Mouse (Mus musculus): ENCODE measurements around the gene Prpf8. TPM values are rescaled to one million over a fixed set of nuclear protein-coding genes. Genes with fewer than 3 reads are reported as not detected.

Prpf8 gene
- polyA plus RNA-seq (2016; fragmentation: Nextera tagmentation; extraction: Ambion mirVana) = 77.5 and 78.7 TPM in 2 replicates

- H3K36me3 ChIP-seq (replicated peaks) = peaks cover 43% of the 10 kb centered on the region
- under 1% methylated on average over 52 of the region's 52 CpGs for WGBS
- peak; percentile 95 for DNase-seq (ENCODE audit: extremely low spot score, low spot score)
- H3K27ac ChIP-seq = peak within 1 kb of the TSS; percentile 97
- no peaks in the 10 kb centered on the region for H3K9me3 ChIP-seq
- H3K4me3 ChIP-seq = peak within 1 kb of the TSS; percentile 91
- 0 out of 2 replicates have a peak, but pooled peaks cover 4% of the 10 kb centered on the region for H3K27me3 ChIP-seq (ENCODE audit: poor library complexity, severe bottlenecking)
- H3K4me1 ChIP-seq = peaks cover 18% of the 10 kb centered on the region
These were observed at the start of gene Prpf8 for GRCm38 (mm10) chr11:75486601-75487285. Prpf8 (plus strand) TSS chr11:75486816.

GRCm38 (mm10) chr11:75438194-75438593, 48.4 kb upstream of the Prpf8 start:
- WGBS = 84% methylated on average over 13 of the region's 13 CpGs
- Histone ChIP-seq H3K4me1 (peaks cover 5% of the 10 kb centered on the region; the same call in 1 of the 2 replicates), H3K36me3 (replicated peaks) (peaks cover 10% of the 10 kb centered on the region), H3K27ac (no peak overlapping the region), H3K9me3 (peaks cover 4% of the 10 kb centered on the region; the same call in 1 of the 2 replicates), H3K4me3 (no peak overlapping the region), H3K27me3 (ENCODE audit: poor library complexity, severe bottlenecking) (no peaks in the 10 kb centered on the region)
- no peak for DNase-seq (ENCODE audit: extremely low spot score, low spot score)

GRCm38 (mm10) chr11:75438804-75439203, 47.8 kb upstream of the Prpf8 start:
- Histone ChIP-seq H3K9me3 (peaks cover 4% of the 10 kb centered on the region; the same call in 1 of the 2 replicates), H3K4me3 (no peak overlapping the region), H3K27ac (no peak overlapping the region), H3K4me1 (peaks cover 10% of the 10 kb centered on the region), H3K36me3 (replicated peaks) (peaks cover 10% of the 10 kb centered on the region), H3K27me3 (ENCODE audit: poor library complexity, severe bottlenecking) (no peaks in the 10 kb centered on the region)
- DNase-seq (ENCODE audit: extremely low spot score, low spot score) = no peak
- 97% methylated on average over 3 of the region's 3 CpGs for WGBS

- Histone ChIP-seq H3K9me3 (peaks cover under 1% of the 10 kb centered on the region; the same call in 1 of the 2 replicates), H3K27ac (no peak within 1 kb of the TSS), H3K4me1 (peaks cover 16% of the 10 kb centered on the region), H3K27me3 (ENCODE audit: poor library complexity, severe bottlenecking) (no peaks in the 10 kb centered on the region), H3K4me3 (no peak within 1 kb of the TSS), H3K36me3 (replicated peaks) (peaks cover 12% of the 10 kb centered on the region)
- 92% methylated on average over 6 of the region's 6 CpGs for WGBS
- DNase-seq (ENCODE audit: extremely low spot score, low spot score) = no peak
These were observed 47.3 kb upstream of the Prpf8 start, which contains the start of gene Serpinf2 for GRCm38 (mm10) chr11:75439363-75439762. Serpinf2 (minus strand) TSS chr11:75439591.

GRCm38 (mm10) chr11:75439951-75440350, 46.7 kb upstream of the Prpf8 start:
- Histone ChIP-seq H3K36me3 (replicated peaks) (peaks cover 17% of the 10 kb centered on the region), H3K4me1 (peaks cover 17% of the 10 kb centered on the region), H3K9me3 (no peaks in the 10 kb centered on the region), H3K4me3 (no peak overlapping the region), H3K27ac (no peak overlapping the region), H3K27me3 (ENCODE audit: poor library complexity, severe bottlenecking) (no peaks in the 10 kb centered on the region)
- DNase-seq (ENCODE audit: extremely low spot score, low spot score) = no peak
- WGBS = 77% methylated on average over 3 of the region's 3 CpGs

- Histone ChIP-seq H3K36me3 (replicated peaks) (peaks cover 20% of the 10 kb centered on the region), H3K27ac (no peak overlapping the region), H3K4me3 (no peak overlapping the region), H3K27me3 (ENCODE audit: poor library complexity, severe bottlenecking) (no peaks in the 10 kb centered on the region), H3K9me3 (no peaks in the 10 kb centered on the region), H3K4me1 (peaks cover 17% of the 10 kb centered on the region)
- 91% methylated on average over 7 of the region's 7 CpGs for WGBS
- DNase-seq (ENCODE audit: extremely low spot score, low spot score) = no peak
These were observed 45.6 kb upstream of the Prpf8 start for GRCm38 (mm10) chr11:75441034-75441433.

- Histone ChIP-seq H3K4me3 (no peak overlapping the region), H3K27ac (no peak overlapping the region), H3K4me1 (peaks cover 17% of the 10 kb centered on the region), H3K36me3 (replicated peaks) (peaks cover 20% of the 10 kb centered on the region), H3K9me3 (no peaks in the 10 kb centered on the region), H3K27me3 (ENCODE audit: poor library complexity, severe bottlenecking) (no peaks in the 10 kb centered on the region)
- no peak for DNase-seq (ENCODE audit: extremely low spot score, low spot score)
- WGBS = 91% methylated on average over 16 of the region's 16 CpGs
These were observed 45.0 kb upstream of the Prpf8 start for GRCm38 (mm10) chr11:75441601-75442000.

GRCm38 (mm10) chr11:75443711-75444110, 42.9 kb upstream of the Prpf8 start:
- Histone ChIP-seq H3K9me3 (no peaks in the 10 kb centered on the region), H3K36me3 (replicated peaks) (peaks cover 37% of the 10 kb centered on the region), H3K4me3 (no peak overlapping the region), H3K4me1 (peaks cover 17% of the 10 kb centered on the region), H3K27me3 (ENCODE audit: poor library complexity, severe bottlenecking) (no peaks in the 10 kb centered on the region), H3K27ac (peak overlapping the region; percentile 18; the same call in 1 of the 2 replicates)
- 55% methylated on average over 8 of the region's 8 CpGs for WGBS
- DNase-seq (ENCODE audit: extremely low spot score, low spot score) = no peak

GRCm38 (mm10) chr11:75448575-75448974, 38.0 kb upstream of the Prpf8 start:
- Histone ChIP-seq H3K4me1 (peaks cover 14% of the 10 kb centered on the region), H3K27me3 (ENCODE audit: poor library complexity, severe bottlenecking) (peaks cover 7% of the 10 kb centered on the region), H3K9me3 (no peaks in the 10 kb centered on the region), H3K36me3 (replicated peaks) (peaks cover 38% of the 10 kb centered on the region), H3K4me3 (no peak overlapping the region), H3K27ac (0 out of 2 replicates have a peak overlapping the region, but pooled peaks have one; percentile 16)
- DNase-seq (ENCODE audit: extremely low spot score, low spot score) = no peak
- WGBS = 79% methylated on average over 3 of the region's 3 CpGs

GRCm38 (mm10) chr11:75449695-75450094, 36.9 kb upstream of the Prpf8 start:
- H3K27me3 ChIP-seq (ENCODE audit: poor library complexity, severe bottlenecking) = peaks cover 14% of the 10 kb centered on the region
- no peak for DNase-seq (ENCODE audit: extremely low spot score, low spot score)
- no peaks in the 10 kb centered on the region for H3K9me3 ChIP-seq
- H3K27ac ChIP-seq = peak overlapping the region; percentile 5; the same call in 1 of the 2 replicates
- H3K4me1 ChIP-seq = peaks cover 16% of the 10 kb centered on the region
- peaks cover 33% of the 10 kb centered on the region for H3K36me3 ChIP-seq (replicated peaks)
- WGBS = 97% methylated on average over 7 of the region's 7 CpGs
- no peak overlapping the region for H3K4me3 ChIP-seq

- H3K4me1 ChIP-seq = peaks cover 23% of the 10 kb centered on the region
- DNase-seq (ENCODE audit: extremely low spot score, low spot score) = no peak
- H3K27ac ChIP-seq = 0 out of 2 replicates have a peak overlapping the region, but pooled peaks have one; percentile 1
- no peaks in the 10 kb centered on the region for H3K9me3 ChIP-seq
- peaks cover 30% of the 10 kb centered on the region for H3K36me3 ChIP-seq (replicated peaks)
- H3K27me3 ChIP-seq (ENCODE audit: poor library complexity, severe bottlenecking) = peaks cover 14% of the 10 kb centered on the region
- H3K4me3 ChIP-seq = no peak overlapping the region
- 84% methylated on average over 8 of the region's 8 CpGs for WGBS
These were observed 36.2 kb upstream of the Prpf8 start for GRCm38 (mm10) chr11:75450304-75450908.

GRCm38 (mm10) chr11:75450936-75451335, 35.7 kb upstream of the Prpf8 start:
- H3K4me3 ChIP-seq = no peak overlapping the region
- H3K4me1 ChIP-seq = peaks cover 23% of the 10 kb centered on the region
- no peaks in the 10 kb centered on the region for H3K9me3 ChIP-seq
- DNase-seq (ENCODE audit: extremely low spot score, low spot score) = no peak
- H3K36me3 ChIP-seq (replicated peaks) = peaks cover 27% of the 10 kb centered on the region
- peaks cover 14% of the 10 kb centered on the region for H3K27me3 ChIP-seq (ENCODE audit: poor library complexity, severe bottlenecking)
- WGBS = 90% methylated on average over 15 of the region's 15 CpGs
- 0 out of 2 replicates have a peak overlapping the region, but pooled peaks have one; percentile 1 for H3K27ac ChIP-seq

GRCm38 (mm10) chr11:75452081-75452480, 34.5 kb upstream of the Prpf8 start:
- 94% methylated on average over 8 of the region's 8 CpGs for WGBS
- H3K27me3 ChIP-seq (ENCODE audit: poor library complexity, severe bottlenecking) = peaks cover 14% of the 10 kb centered on the region
- H3K4me3 ChIP-seq = no peak overlapping the region
- peaks cover 23% of the 10 kb centered on the region for H3K4me1 ChIP-seq
- H3K27ac ChIP-seq = no peak overlapping the region
- H3K9me3 ChIP-seq = no peaks in the 10 kb centered on the region
- peaks cover 27% of the 10 kb centered on the region for H3K36me3 ChIP-seq (replicated peaks)
- DNase-seq (ENCODE audit: extremely low spot score, low spot score) = no peak
